In genomic region chr11:113811546-113812339, GRCm38 (mm10) we compare ENCODE assay signal across 8 mouse cellular contexts.
DNase-seq lines count a peak whose midpoint lies in the region; ATAC-seq and TF ChIP-seq lines count a peak whose summit lies in the region.

No protein-coding gene starts in this region.

- H3K9me3 ChIP-seq in liver, embryonic 13.5 days (replicated peaks) = no peaks in the 10 kb centered on the region
- no peaks in the 10 kb centered on the region for H3K9me3 ChIP-seq in liver, postnatal 0 days (ENCODE audit: low read length)
- H3K9me3 ChIP-seq in limb, embryonic 13.5 days = no peaks in the 10 kb centered on the region

- no peak overlapping the region for H3K9ac ChIP-seq in liver, embryonic 13.5 days
- H3K9ac ChIP-seq in liver, postnatal 0 days (replicated peaks) = no peak overlapping the region
- peak overlapping the region; percentile 14; the same call in 1 of the 2 replicates for H3K9ac ChIP-seq in limb, embryonic 13.5 days

- no peak overlapping the region for H3K27ac ChIP-seq in liver, embryonic 13.5 days
- H3K27ac ChIP-seq in liver, postnatal 0 days (ENCODE audit: low read depth) = no peak overlapping the region
- H3K27ac ChIP-seq in limb, embryonic 13.5 days = no peak overlapping the region

- TF ChIP-seq EP300 in liver, postnatal 0 days (IDR thresholded peaks at IDR 0.05; ENCODE audit: low read depth) = no peak

- WGBS in liver, embryonic 13.5 days (ENCODE audit: insufficient replicate concordance) = 48% methylated on average over 20 of the region's 20 CpGs
- 55% methylated on average over 20 of the region's 20 CpGs for WGBS in liver, postnatal 0 days (ENCODE audit: insufficient replicate concordance)
- WGBS in limb, embryonic 13.5 days = 55% methylated on average over 20 of the region's 20 CpGs

- TF ChIP-seq POLR2A in brain, embryonic 14.5 days (IDR thresholded peaks at IDR 0.05; ENCODE audit: borderline replicate concordance, extremely low read depth, insufficient read depth, insufficient read length, poor library complexity, severe bottlenecking) = no peak

- ATAC-seq in frontal cortex, adult (ENCODE audit: low TSS enrichment) = peak; percentile 84
- ATAC-seq in liver, embryonic 13.5 days (ENCODE audit: low read depth) = 0 out of 2 replicates have a peak, but pooled peaks have one; percentile 35
- no peak for ATAC-seq in liver, postnatal 0 days
- ATAC-seq in limb, embryonic 13.5 days (ENCODE audit: low FRiP score, low read depth) = peak; percentile 25; the same call in 1 of the 2 replicates

- no peak for DNase-seq in frontal cortex, postnatal 14 days (ENCODE audit: low spot score in 2 of 2)
- DNase-seq in liver, embryonic 13.5 days = no peak
- no peak for DNase-seq in liver, postnatal 0 days
- DNase-seq in brain, embryonic 14.5 days (ENCODE audit: low read depth) = no peak
- no peak for DNase-seq in adipocyte (ENCODE audit: low spot score)
- DNase-seq in retina, postnatal 1 day = no peak

- TF ChIP-seq CTCF in liver, postnatal 0 days (IDR thresholded peaks at IDR 0.05; ENCODE audit: low read depth) = no peak
- TF ChIP-seq CTCF in brain, embryonic 14.5 days (IDR thresholded peaks at IDR 0.05; ENCODE audit: borderline replicate concordance, extremely low read depth, insufficient read depth, insufficient read length) = peak; percentile 40; the same call in 1 of the 2 replicates

- H3K4me3 ChIP-seq in liver, embryonic 13.5 days (replicated peaks) = no peak overlapping the region
- H3K4me3 ChIP-seq in liver, postnatal 0 days (ENCODE audit: low read depth, low read length) = no peak overlapping the region
- no peak overlapping the region for H3K4me3 ChIP-seq in limb, embryonic 13.5 days

- peaks cover 2% of the 10 kb centered on the region; the same call in 1 of the 2 replicates for H3K4me1 ChIP-seq in liver, embryonic 13.5 days (replicated peaks)
- no peaks in the 10 kb centered on the region for H3K4me1 ChIP-seq in liver, postnatal 0 days (ENCODE audit: insufficient read depth)
- peaks cover 20% of the 10 kb centered on the region for H3K4me1 ChIP-seq in limb, embryonic 13.5 days

- peaks cover 25% of the 10 kb centered on the region for H3K27me3 ChIP-seq in liver, embryonic 13.5 days
- H3K27me3 ChIP-seq in liver, postnatal 0 days (ENCODE audit: insufficient read depth, low read length) = no peaks in the 10 kb centered on the region
- no peaks in the 10 kb centered on the region for H3K27me3 ChIP-seq in limb, embryonic 13.5 days

- H3K4me2 ChIP-seq in liver, embryonic 13.5 days = no peak overlapping the region
- H3K4me2 ChIP-seq in liver, postnatal 0 days (ENCODE audit: low read depth, low read length) = no peak overlapping the region
- H3K4me2 ChIP-seq in limb, embryonic 13.5 days (replicated peaks) = peak overlapping the region; percentile 38; the same call in 1 of the 2 replicates

- H3K36me3 ChIP-seq in liver, embryonic 13.5 days = no peaks in the 10 kb centered on the region
- no peaks in the 10 kb centered on the region for H3K36me3 ChIP-seq in liver, postnatal 0 days (replicated peaks; ENCODE audit: insufficient read depth, low read length)
- peaks cover 2% of the 10 kb centered on the region for H3K36me3 ChIP-seq in limb, embryonic 13.5 days
